Mouse (Mus musculus) hindbrain, embryonic 14.5 days (tissue): ENCODE measurements around the gene Rab15. TPM values are rescaled to one million over a fixed set of nuclear protein-coding genes. Genes with fewer than 3 reads are reported as not detected.
A peak's percentile ranks its signal among the peaks of the same experiment; 100 is the strongest.
"Not testable (repeated sequence)": the region's sequence is repeated elsewhere in the genome, so short reads cannot be mapped to it uniquely, and the experiment has no call there.

Experiments
- ATAC-seq: fragments of 200-750 bp; cut with Nextera tagmentation; 2 replicates; pipeline ENCODE4 v1.8.0; 2017; ENCODE audit warnings: moderate number of reproducible peaks, mild to moderate bottlenecking, moderate TSS enrichment, moderate library complexity; ENCODE audit not compliant: low FRiP score
- DNase-seq: peaks from one replicate; pipeline ENCODE4 v3.0.0-alpha.2; 2015; ENCODE audit warnings: low spot score
- H3K27ac ChIP-seq: fragments of 300-500 bp; sonication (generic); 2 replicates; pipeline ENCODE4 v1.5.1; 2014; ENCODE audit warnings: mild to moderate bottlenecking, moderate library complexity
- H3K27me3 ChIP-seq: fragments of 300-500 bp; sonication (generic); 2 replicates; pipeline ENCODE4 v1.6.1; 2014; ENCODE audit warnings: mild to moderate bottlenecking, low read length, mixed read lengths; ENCODE audit not compliant: control insufficient read depth, insufficient read depth
- H3K36me3 ChIP-seq: fragments of 300-500 bp; sonication (generic); replicated peaks from 2 replicates; pipeline ENCODE4 v1.6.1; 2014; ENCODE audit not compliant: control insufficient read depth, insufficient read depth
- H3K4me1 ChIP-seq: fragments of 300-500 bp; sonication (generic); replicated peaks from 2 replicates; pipeline ENCODE4 v1.6.1; 2014; ENCODE audit warnings: antibody characterized with exemption, low read length, mixed read lengths; ENCODE audit not compliant: control insufficient read depth, insufficient read depth
- H3K4me2 ChIP-seq: fragments of 300-500 bp; sonication (generic); replicated peaks from 2 replicates; pipeline ENCODE4 v1.6.1; 2014; ENCODE audit warnings: mild to moderate bottlenecking, moderate library complexity
- H3K4me3 ChIP-seq: fragments of 300-500 bp; sonication (generic); replicated peaks from 2 replicates; pipeline ENCODE4 v1.5.1; 2014; ENCODE audit warnings: mild to moderate bottlenecking, low read length
- H3K9ac ChIP-seq: fragments of 300-500 bp; sonication (generic); 2 replicates; pipeline ENCODE4 v1.6.1; 2014
- H3K9me3 ChIP-seq: fragments of 300-500 bp; sonication (generic); 2 replicates; pipeline ENCODE4 v1.6.1; 2016; ENCODE audit warnings: low read length; ENCODE audit not compliant: control insufficient read depth
- WGBS: fragments of 180-500 bp; shearing (Covaris S2); extraction: QIAGEN DNeasy Blood & Tissue Kit; methylation state at CpG from one replicate; pipeline ENCODE4 v1.1.7; 2014; 5-methylcytosine and 5-hydroxymethylcytosine counted together
- polyA plus RNA-seq: library from polyadenylated mRNA; unstranded; fragments of >200 nt; fragmentation: Nextera tagmentation; extraction: Ambion mirVana; gene quantifications from 2 replicates; pipeline ENCODE4 v1.2.1, GENCODE M21; 2014

Rab15 gene
- polyA plus RNA-seq, 1 experiment from 2014 or later: 35.7 TPM

GRCm38 (mm10) chr12:76810491-76810890, 12.2 kb downstream of the Rab15 start:
- WGBS: 94% methylated on average over 5 of the region's 5 CpGs
- DNase-seq (no peak), ATAC-seq (no peak)
- H3K4me2 ChIP-seq: no peak overlapping the region
- H3K9ac ChIP-seq: no peak overlapping the region
- no peak overlapping the region for H3K27ac ChIP-seq
- no peaks in the 10 kb centered on the region for H3K27me3 ChIP-seq
- H3K9me3 ChIP-seq: no peaks in the 10 kb centered on the region
- no peaks in the 10 kb centered on the region for H3K4me1 ChIP-seq
- no peaks in the 10 kb centered on the region; the same call in 1 of the 2 replicates for H3K36me3 ChIP-seq
- H3K4me3 ChIP-seq: no peak overlapping the region

- Histone ChIP-seq H3K36me3 (no peaks in the 10 kb centered on the region; the same call in 1 of the 2 replicates), H3K4me1 (no peaks in the 10 kb centered on the region), H3K27ac (no peak overlapping the region), H3K4me2 (no peak overlapping the region), H3K27me3 (no peaks in the 10 kb centered on the region), H3K4me3 (no peak overlapping the region), H3K9me3 (no peaks in the 10 kb centered on the region), H3K9ac (no peak overlapping the region)
- ATAC-seq (no peak), DNase-seq (no peak)
- WGBS: 89% methylated on average over 10 of the region's 10 CpGs
These were observed 14.9 kb downstream of the Rab15 start for GRCm38 (mm10) chr12:76807796-76808195.

- WGBS: 83% methylated on average over 10 of the region's 10 CpGs
- Histone ChIP-seq H3K9ac (no peak overlapping the region), H3K4me1 (no peaks in the 10 kb centered on the region), H3K4me2 (no peak overlapping the region), H3K4me3 (no peak overlapping the region), H3K36me3 (peaks cover 2% of the 10 kb centered on the region; the same call in 1 of the 2 replicates), H3K27me3 (no peaks in the 10 kb centered on the region), H3K27ac (no peak overlapping the region), H3K9me3 (no peaks in the 10 kb centered on the region)
- ATAC-seq (no peak), DNase-seq (no peak)
These were observed 17.5 kb downstream of the Rab15 start for GRCm38 (mm10) chr12:76805056-76805811.

- no peak for ATAC-seq
- no peaks in the 10 kb centered on the region for H3K4me1 ChIP-seq
- H3K9ac ChIP-seq: no peak overlapping the region
- H3K27me3 ChIP-seq: no peaks in the 10 kb centered on the region
- H3K36me3 ChIP-seq: peaks cover 16% of the 10 kb centered on the region; the same call in 1 of the 2 replicates
- WGBS: 57% methylated on average over 7 of the region's 7 CpGs
- no peak overlapping the region for H3K27ac ChIP-seq
- peak; percentile 56 for DNase-seq
- no peaks in the 10 kb centered on the region for H3K9me3 ChIP-seq
- no peak overlapping the region for H3K4me3 ChIP-seq
- H3K4me2 ChIP-seq: no peak overlapping the region
These were observed 18.9 kb downstream of the Rab15 start for GRCm38 (mm10) chr12:76803700-76804252.

GRCm38 (mm10) chr12:76803028-76803427, 19.7 kb downstream of the Rab15 start:
- H3K9ac ChIP-seq: no peak overlapping the region
- H3K27me3 ChIP-seq: no peaks in the 10 kb centered on the region
- no peak overlapping the region for H3K4me3 ChIP-seq
- DNase-seq: no peak
- H3K9me3 ChIP-seq: no peaks in the 10 kb centered on the region
- no peaks in the 10 kb centered on the region for H3K4me1 ChIP-seq
- WGBS: 91% methylated on average over 10 of the region's 10 CpGs
- no peak overlapping the region for H3K4me2 ChIP-seq
- ATAC-seq: no peak
- H3K36me3 ChIP-seq: peaks cover 16% of the 10 kb centered on the region; the same call in 1 of the 2 replicates
- no peak overlapping the region for H3K27ac ChIP-seq

- 57% methylated on average over 5 of the region's 5 CpGs for WGBS
- Histone ChIP-seq H3K9ac (no peak overlapping the region), H3K4me2 (no peak overlapping the region), H3K27me3 (no peaks in the 10 kb centered on the region), H3K27ac (no peak overlapping the region), H3K4me1 (no peaks in the 10 kb centered on the region), H3K4me3 (no peak overlapping the region), H3K9me3 (no peaks in the 10 kb centered on the region), H3K36me3 (peaks cover 16% of the 10 kb centered on the region; the same call in 1 of the 2 replicates)
- DNase-seq: no peak
- no peak for ATAC-seq
These were observed 24.5 kb downstream of the Rab15 start for GRCm38 (mm10) chr12:76798008-76798720.

GRCm38 (mm10) chr12:76796938-76797539, 25.7 kb downstream of the Rab15 start:
- Histone ChIP-seq H3K4me1 (no peaks in the 10 kb centered on the region), H3K36me3 (peaks cover 16% of the 10 kb centered on the region; the same call in 1 of the 2 replicates), H3K4me2 (no peak overlapping the region), H3K9ac (no peak overlapping the region), H3K27me3 (no peaks in the 10 kb centered on the region), H3K4me3 (no peak overlapping the region), H3K27ac (no peak overlapping the region), H3K9me3 (no peaks in the 10 kb centered on the region)
- ATAC-seq (no peak), DNase-seq (no peak)
- WGBS: 89% methylated on average over 7 of the region's 7 CpGs

GRCm38 (mm10) chr12:76795350-76795749, 27.4 kb downstream of the Rab15 start, which contains the start of gene Gpx2:
Gpx2 (minus strand) TSS chr12:76795554.
- ATAC-seq (no peak), DNase-seq (no peak)
- H3K4me1 ChIP-seq: no peaks in the 10 kb centered on the region
- no peaks in the 10 kb centered on the region for H3K9me3 ChIP-seq
- H3K27me3 ChIP-seq: no peaks in the 10 kb centered on the region
- H3K9ac ChIP-seq: no peak within 1 kb of the TSS
- 83% methylated on average over 5 of the region's 5 CpGs for WGBS
- H3K4me3 ChIP-seq: no peak within 1 kb of the TSS
- no peak within 1 kb of the TSS for H3K27ac ChIP-seq
- peaks cover 15% of the 10 kb centered on the region; the same call in 1 of the 2 replicates for H3K36me3 ChIP-seq
- no peak within 1 kb of the TSS for H3K4me2 ChIP-seq

- H3K27me3 ChIP-seq, ATAC-seq: not testable (repeated sequence)
These were observed 30.2 kb downstream of the Rab15 start for GRCm38 (mm10) chr12:76792540-76792939.

More at GRCm38 (mm10) chr12:76792540-76792939, 30.2 kb downstream of the Rab15 start:
- H3K4me1 ChIP-seq, H3K9ac ChIP-seq, DNase-seq, H3K27ac ChIP-seq, H3K36me3 ChIP-seq, H3K9me3 ChIP-seq, H3K4me2 ChIP-seq, H3K4me3 ChIP-seq: not testable (repeated sequence)
- WGBS: 56% methylated on average over 11 of the region's 14 CpGs
